Mouse (Mus musculus): Measurements from ENCODE around the gene Slc22a5. TPM values are rescaled to one million over a fixed set of nuclear protein-coding genes. Genes with fewer than 3 reads are reported as not detected.

The Slc22a5 gene
- total and polyA plus RNA-seq, 3 experiments = 5.4 to 7.0 (median 6.2) TPM

GRCm38 (mm10) chr11:53842161-53842581, 49.3 kb downstream of the Slc22a5 start:
- TF ChIP-seq GATA2 (IDR thresholded peaks at IDR 0.05; ENCODE audit: borderline replicate concordance, low read depth, low read length) (no peak), CTCF (IDR thresholded peaks at IDR 0.05; ENCODE audit: low read depth, low read length) (no peak), TAL1 (conservative IDR thresholded peaks at IDR 0.05; ENCODE audit: low read depth, low read length) (no peak), GATA1 (IDR thresholded peaks at IDR 0.05; ENCODE audit: borderline replicate concordance, low read length) (no peak), POLR2AphosphoS5 (IDR thresholded peaks at IDR 0.05; ENCODE audit: insufficient replicate concordance, low read depth, low read length) (no peak)
- Histone ChIP-seq H3K9me3 (replicated peaks) (no peaks in the 10 kb centered on the region), H3K4me3 (ENCODE audit: low read depth, low read length) (no peak overlapping the region), H3K4me1 (ENCODE audit: insufficient read depth, low read depth, low read length) (peaks cover 18% of the 10 kb centered on the region), H3K36me3 (replicated peaks) (no peaks in the 10 kb centered on the region), H3K27me3 (ENCODE audit: insufficient read depth, low read length) (peaks cover 40% of the 10 kb centered on the region)
- DNase-seq (ENCODE audit: low spot score) = no peak
- ATAC-seq (ENCODE audit: extremely low read depth, insufficient number of reproducible peaks, low FRiP score, poor library complexity, severe bottlenecking) = no peak

GRCm38 (mm10) chr11:53841514-53841913, 49.9 kb downstream of the Slc22a5 start:
- no peak for ATAC-seq (ENCODE audit: extremely low read depth, insufficient number of reproducible peaks, low FRiP score, poor library complexity, severe bottlenecking)
- peaks cover 40% of the 10 kb centered on the region for H3K27me3 ChIP-seq (ENCODE audit: insufficient read depth, low read length)
- H3K9me3 ChIP-seq (replicated peaks) = no peaks in the 10 kb centered on the region
- no peak overlapping the region for H3K4me3 ChIP-seq (ENCODE audit: low read depth, low read length)
- DNase-seq (ENCODE audit: low spot score) = no peak
- no peaks in the 10 kb centered on the region for H3K36me3 ChIP-seq (replicated peaks)
- H3K4me1 ChIP-seq (ENCODE audit: insufficient read depth, low read depth, low read length) = peaks cover 18% of the 10 kb centered on the region
- TF ChIP-seq POLR2AphosphoS5 (IDR thresholded peaks at IDR 0.05; ENCODE audit: insufficient replicate concordance, low read depth, low read length) (no peak), TAL1 (conservative IDR thresholded peaks at IDR 0.05; ENCODE audit: low read depth, low read length) (no peak), CTCF (IDR thresholded peaks at IDR 0.05; ENCODE audit: low read depth, low read length) (no peak), GATA1 (IDR thresholded peaks at IDR 0.05; ENCODE audit: borderline replicate concordance, low read length) (no peak), GATA2 (IDR thresholded peaks at IDR 0.05; ENCODE audit: borderline replicate concordance, low read depth, low read length) (no peak)

GRCm38 (mm10) chr11:53839663-53840642, 51.5 kb downstream of the Slc22a5 start:
- Histone ChIP-seq H3K4me1 (ENCODE audit: insufficient read depth, low read depth, low read length) (peaks cover 28% of the 10 kb centered on the region), H3K36me3 (replicated peaks) (no peaks in the 10 kb centered on the region), H3K4me3 (ENCODE audit: low read depth, low read length) (no peak overlapping the region), H3K27me3 (ENCODE audit: insufficient read depth, low read length) (peaks cover 45% of the 10 kb centered on the region), H3K9me3 (replicated peaks) (no peaks in the 10 kb centered on the region)
- TF ChIP-seq GATA1 (IDR thresholded peaks at IDR 0.05; ENCODE audit: borderline replicate concordance, low read length) = no peak
- no peak for TF ChIP-seq TAL1 (conservative IDR thresholded peaks at IDR 0.05; ENCODE audit: low read depth, low read length)
- TF ChIP-seq POLR2AphosphoS5 (IDR thresholded peaks at IDR 0.05; ENCODE audit: insufficient replicate concordance, low read depth, low read length) = no peak
- TF ChIP-seq CTCF (IDR thresholded peaks at IDR 0.05; ENCODE audit: low read depth, low read length) = no peak
- TF ChIP-seq GATA2 (IDR thresholded peaks at IDR 0.05; ENCODE audit: borderline replicate concordance, low read depth, low read length) = no peak
- DNase-seq (ENCODE audit: low spot score) (no peak), ATAC-seq (ENCODE audit: extremely low read depth, insufficient number of reproducible peaks, low FRiP score, poor library complexity, severe bottlenecking) (no peak)

- TF ChIP-seq GATA1 (IDR thresholded peaks at IDR 0.05; ENCODE audit: borderline replicate concordance, low read length) (no peak), POLR2AphosphoS5 (IDR thresholded peaks at IDR 0.05; ENCODE audit: insufficient replicate concordance, low read depth, low read length) (no peak), TAL1 (conservative IDR thresholded peaks at IDR 0.05; ENCODE audit: low read depth, low read length) (no peak), CTCF (IDR thresholded peaks at IDR 0.05; ENCODE audit: low read depth, low read length) (no peak), GATA2 (IDR thresholded peaks at IDR 0.05; ENCODE audit: borderline replicate concordance, low read depth, low read length) (no peak)
- no peak overlapping the region for H3K4me3 ChIP-seq (ENCODE audit: low read depth, low read length)
- no peaks in the 10 kb centered on the region for H3K36me3 ChIP-seq (replicated peaks)
- no peaks in the 10 kb centered on the region for H3K9me3 ChIP-seq (replicated peaks)
- H3K4me1 ChIP-seq (ENCODE audit: insufficient read depth, low read depth, low read length) = peaks cover 28% of the 10 kb centered on the region
- no peak for ATAC-seq (ENCODE audit: extremely low read depth, insufficient number of reproducible peaks, low FRiP score, poor library complexity, severe bottlenecking)
- DNase-seq (ENCODE audit: low spot score) = no peak
- H3K27me3 ChIP-seq (ENCODE audit: insufficient read depth, low read length) = peaks cover 45% of the 10 kb centered on the region
These were observed 52.3 kb downstream of the Slc22a5 start for GRCm38 (mm10) chr11:53839147-53839546.

- TF ChIP-seq TAL1 (conservative IDR thresholded peaks at IDR 0.05; ENCODE audit: low read depth, low read length) = no peak
- no peak for TF ChIP-seq CTCF (IDR thresholded peaks at IDR 0.05; ENCODE audit: low read depth, low read length)
- no peak for TF ChIP-seq GATA1 (IDR thresholded peaks at IDR 0.05; ENCODE audit: borderline replicate concordance, low read length)
- TF ChIP-seq GATA2 (IDR thresholded peaks at IDR 0.05; ENCODE audit: borderline replicate concordance, low read depth, low read length) = no peak
- TF ChIP-seq POLR2AphosphoS5 (IDR thresholded peaks at IDR 0.05; ENCODE audit: insufficient replicate concordance, low read depth, low read length) = no peak
- Histone ChIP-seq H3K36me3 (replicated peaks) (no peaks in the 10 kb centered on the region), H3K27me3 (ENCODE audit: insufficient read depth, low read length) (peaks cover 38% of the 10 kb centered on the region), H3K9me3 (replicated peaks) (no peaks in the 10 kb centered on the region), H3K4me1 (ENCODE audit: insufficient read depth, low read depth, low read length) (peaks cover 24% of the 10 kb centered on the region), H3K4me3 (ENCODE audit: low read depth, low read length) (no peak overlapping the region)
- DNase-seq (ENCODE audit: low spot score) = no peak
- ATAC-seq (ENCODE audit: extremely low read depth, insufficient number of reproducible peaks, low FRiP score, poor library complexity, severe bottlenecking) = no peak
These were observed 53.7 kb downstream of the Slc22a5 start for GRCm38 (mm10) chr11:53837731-53838130.

- DNase-seq (ENCODE audit: low spot score) (no peak), ATAC-seq (ENCODE audit: extremely low read depth, insufficient number of reproducible peaks, low FRiP score, poor library complexity, severe bottlenecking) (peak; percentile 63; the same call in 1 of the 2 replicates)
- Histone ChIP-seq H3K9me3 (replicated peaks) (no peaks in the 10 kb centered on the region), H3K4me3 (ENCODE audit: low read depth, low read length) (no peak overlapping the region), H3K27me3 (ENCODE audit: insufficient read depth, low read length) (peaks cover 25% of the 10 kb centered on the region), H3K36me3 (replicated peaks) (no peaks in the 10 kb centered on the region), H3K4me1 (ENCODE audit: insufficient read depth, low read depth, low read length) (peaks cover 24% of the 10 kb centered on the region)
- TF ChIP-seq GATA2 (IDR thresholded peaks at IDR 0.05; ENCODE audit: borderline replicate concordance, low read depth, low read length) (no peak), TAL1 (conservative IDR thresholded peaks at IDR 0.05; ENCODE audit: low read depth, low read length) (peak; percentile 52)
These were observed 56.0 kb downstream of the Slc22a5 start for GRCm38 (mm10) chr11:53835379-53836010.
